Mouse (Mus musculus) neural tube, embryonic 13.5 days (tissue): ENCODE measurements around the gene Srxn1. TPM values are rescaled to one million over a fixed set of nuclear protein-coding genes. Genes with fewer than 3 reads are reported as not detected.

Experiments
- ATAC-seq: fragments of 200-750 bp; cut with Nextera tagmentation; 2 replicates; pipeline ENCODE4 v1.8.0; 2017; ENCODE audit warnings: low read depth, mild to moderate bottlenecking, moderate TSS enrichment, moderate library complexity
- H3K27ac ChIP-seq: fragments of 300-500 bp; sonication (generic); replicated peaks from 2 replicates; pipeline ENCODE4 v1.5.1; 2015; ENCODE audit warnings: moderate library complexity, mild to moderate bottlenecking, inconsistent platforms
- H3K27me3 ChIP-seq: fragments of 300-500 bp; sonication (generic); 2 replicates; pipeline ENCODE4 v1.6.1; 2015; ENCODE audit warnings: mild to moderate bottlenecking, inconsistent platforms
- H3K36me3 ChIP-seq: fragments of 300-500 bp; sonication (generic); 2 replicates; pipeline ENCODE4 v1.6.1; 2015; ENCODE audit warnings: mild to moderate bottlenecking, inconsistent platforms
- H3K4me1 ChIP-seq: fragments of 300-500 bp; sonication (generic); replicated peaks from 2 replicates; pipeline ENCODE4 v1.6.1; 2015; ENCODE audit warnings: inconsistent platforms
- H3K4me2 ChIP-seq: fragments of 300-500 bp; sonication (generic); 2 replicates; pipeline ENCODE4 v1.6.1; 2015; ENCODE audit warnings: inconsistent platforms, mild to moderate bottlenecking, moderate library complexity
- H3K4me3 ChIP-seq: fragments of 300-500 bp; sonication (generic); 2 replicates; pipeline ENCODE4 v1.5.1; 2015; ENCODE audit warnings: mild to moderate bottlenecking, inconsistent platforms
- H3K9ac ChIP-seq: fragments of 300-500 bp; sonication (generic); 2 replicates; pipeline ENCODE4 v1.6.1; 2015; ENCODE audit warnings: moderate library complexity, mild to moderate bottlenecking, inconsistent platforms
- H3K9me3 ChIP-seq: fragments of 300-500 bp; sonication (generic); 2 replicates; pipeline ENCODE4 v1.6.1; 2016; ENCODE audit warnings: inconsistent platforms
- WGBS: fragments of 180-500 bp; shearing (Covaris S2); methylation state at CpG from one replicate; pipeline ENCODE4 v1.1.7; 2015; 5-methylcytosine and 5-hydroxymethylcytosine counted together
- polyA plus RNA-seq: library from polyadenylated mRNA; unstranded; fragments of >200 nt; fragmentation: Nextera tagmentation; extraction: Ambion mirVana; gene quantifications from 2 replicates; pipeline ENCODE4 v1.2.1, GENCODE M21; 2015

Srxn1 gene
- polyA plus RNA-seq, 1 experiment from 2014 or later = 19.0 TPM

- 48% methylated on average over 7 of the region's 7 CpGs for WGBS
- H3K27me3 ChIP-seq = no peaks in the 10 kb centered on the region
- no peak for ATAC-seq
- H3K9me3 ChIP-seq = no peaks in the 10 kb centered on the region
- peaks cover 40% of the 10 kb centered on the region for H3K4me1 ChIP-seq
- no peak overlapping the region for H3K27ac ChIP-seq
- no peak overlapping the region for H3K4me2 ChIP-seq
- peaks cover 10% of the 10 kb centered on the region; the same call in 1 of the 2 replicates for H3K36me3 ChIP-seq
- no peak overlapping the region for H3K9ac ChIP-seq
- no peak overlapping the region for H3K4me3 ChIP-seq
These were observed 3.4 kb downstream of the Srxn1 start for GRCm38 (mm10) chr2:152108702-152109101.

GRCm38 (mm10) chr2:152109386-152109785 is 4.1 kb downstream of the Srxn1 start:
- 82% methylated on average over 5 of the region's 5 CpGs for WGBS
- ATAC-seq = no peak
- Histone ChIP-seq H3K9ac (no peak overlapping the region), H3K36me3 (peaks cover 10% of the 10 kb centered on the region; the same call in 1 of the 2 replicates), H3K9me3 (no peaks in the 10 kb centered on the region), H3K4me2 (no peak overlapping the region), H3K27ac (no peak overlapping the region), H3K4me1 (peaks cover 46% of the 10 kb centered on the region), H3K27me3 (no peaks in the 10 kb centered on the region), H3K4me3 (no peak overlapping the region)

GRCm38 (mm10) chr2:152111311-152111710 is 6.0 kb downstream of the Srxn1 start:
- Histone ChIP-seq H3K36me3 (peaks cover 10% of the 10 kb centered on the region; the same call in 1 of the 2 replicates), H3K27me3 (no peaks in the 10 kb centered on the region; the same call in 1 of the 2 replicates), H3K4me3 (no peak overlapping the region), H3K9ac (no peak overlapping the region), H3K4me1 (peaks cover 50% of the 10 kb centered on the region), H3K4me2 (no peak overlapping the region), H3K27ac (no peak overlapping the region), H3K9me3 (no peaks in the 10 kb centered on the region)
- no peak for ATAC-seq
- WGBS = 70% methylated on average over 2 of the region's 2 CpGs

- 7% methylated on average over 7 of the region's 7 CpGs for WGBS
- peak; percentile 74 for ATAC-seq
These were observed 6.6 kb downstream of the Srxn1 start for GRCm38 (mm10) chr2:152111920-152112319.

GRCm38 (mm10) chr2:152112490-152112889 is 7.2 kb downstream of the Srxn1 start:
- H3K9me3 ChIP-seq = no peaks in the 10 kb centered on the region
- 90% methylated on average over 5 of the region's 5 CpGs for WGBS

More at GRCm38 (mm10) chr2:152111920-152112319, 6.6 kb downstream of the Srxn1 start:
- no peak overlapping the region for H3K9ac ChIP-seq
- H3K27ac ChIP-seq = no peak overlapping the region
- no peak overlapping the region for H3K4me2 ChIP-seq
- no peaks in the 10 kb centered on the region; the same call in 1 of the 2 replicates for H3K27me3 ChIP-seq
- H3K36me3 ChIP-seq = peaks cover 10% of the 10 kb centered on the region; the same call in 1 of the 2 replicates
- H3K9me3 ChIP-seq = no peaks in the 10 kb centered on the region
- H3K4me1 ChIP-seq = peaks cover 45% of the 10 kb centered on the region
- no peak overlapping the region for H3K4me3 ChIP-seq

GRCm38 (mm10) chr2:152112970-152113369 is 7.7 kb downstream of the Srxn1 start:
- Histone ChIP-seq H3K27ac (no peak overlapping the region), H3K4me3 (no peak overlapping the region), H3K27me3 (no peaks in the 10 kb centered on the region; the same call in 1 of the 2 replicates), H3K9ac (no peak overlapping the region), H3K9me3 (no peaks in the 10 kb centered on the region), H3K4me2 (no peak overlapping the region), H3K4me1 (peaks cover 45% of the 10 kb centered on the region), H3K36me3 (0 out of 2 replicates have a peak, but pooled peaks cover 5% of the 10 kb centered on the region)
- ATAC-seq = no peak
- 27% methylated on average over 10 of the region's 10 CpGs for WGBS

More at GRCm38 (mm10) chr2:152112490-152112889, 7.2 kb downstream of the Srxn1 start:
- Histone ChIP-seq H3K4me2 (no peak overlapping the region), H3K4me3 (no peak overlapping the region), H3K27me3 (no peaks in the 10 kb centered on the region; the same call in 1 of the 2 replicates), H3K9ac (no peak overlapping the region), H3K27ac (no peak overlapping the region), H3K36me3 (peaks cover 9% of the 10 kb centered on the region; the same call in 1 of the 2 replicates), H3K4me1 (peaks cover 45% of the 10 kb centered on the region)
- no peak for ATAC-seq

GRCm38 (mm10) chr2:152114057-152114975 is 9.0 kb downstream of the Srxn1 start:
- Histone ChIP-seq H3K36me3 (0 out of 2 replicates have a peak, but pooled peaks cover 5% of the 10 kb centered on the region), H3K9me3 (no peaks in the 10 kb centered on the region), H3K27me3 (no peaks in the 10 kb centered on the region; the same call in 1 of the 2 replicates), H3K27ac (no peak overlapping the region), H3K4me2 (peak overlapping the region; percentile 60), H3K4me3 (peak overlapping the region; percentile 27), H3K4me1 (peaks cover 38% of the 10 kb centered on the region), H3K9ac (peak overlapping the region; percentile 59)
- 8% methylated on average over 36 of the region's 36 CpGs for whole genome bisulfite sequencing
- ATAC-seq = peak; percentile 48

GRCm38 (mm10) chr2:152117694-152118093 is 12.4 kb downstream of the Srxn1 start:
- Histone ChIP-seq H3K4me1 (peaks cover 53% of the 10 kb centered on the region), H3K27ac (no peak overlapping the region), H3K36me3 (no peaks in the 10 kb centered on the region), H3K27me3 (no peaks in the 10 kb centered on the region; the same call in 1 of the 2 replicates), H3K9me3 (no peaks in the 10 kb centered on the region), H3K4me3 (no peak overlapping the region), H3K9ac (no peak overlapping the region), H3K4me2 (no peak overlapping the region)
- no peak for ATAC-seq
- WGBS = 91% methylated on average over 7 of the region's 7 CpGs

- no peaks in the 10 kb centered on the region for H3K36me3 ChIP-seq
- H3K4me2 ChIP-seq = no peak overlapping the region
- H3K27me3 ChIP-seq = no peaks in the 10 kb centered on the region; the same call in 1 of the 2 replicates
- no peaks in the 10 kb centered on the region for H3K9me3 ChIP-seq
- no peak for ATAC-seq
- peaks cover 39% of the 10 kb centered on the region for H3K4me1 ChIP-seq
- no peak overlapping the region for H3K9ac ChIP-seq
- H3K4me3 ChIP-seq = no peak overlapping the region
- WGBS = 54% methylated on average over 6 of the region's 6 CpGs
- H3K27ac ChIP-seq = peak overlapping the region; percentile 23; the same call in 1 of the 2 replicates
These were observed 14.0 kb downstream of the Srxn1 start for GRCm38 (mm10) chr2:152119228-152119865.

- ATAC-seq = no peak
- WGBS = 79% methylated on average over 9 of the region's 9 CpGs
- Histone ChIP-seq H3K4me2 (no peak overlapping the region), H3K9me3 (no peaks in the 10 kb centered on the region), H3K4me3 (no peak overlapping the region), H3K27me3 (no peaks in the 10 kb centered on the region), H3K27ac (no peak overlapping the region), H3K36me3 (no peaks in the 10 kb centered on the region), H3K9ac (no peak overlapping the region), H3K4me1 (peaks cover 21% of the 10 kb centered on the region)
These were observed 17.6 kb downstream of the Srxn1 start for GRCm38 (mm10) chr2:152122896-152123295.

GRCm38 (mm10) chr2:152128597-152128996 is 23.3 kb downstream of the Srxn1 start:
- Histone ChIP-seq H3K27me3 (no peaks in the 10 kb centered on the region), H3K4me1 (peaks cover 12% of the 10 kb centered on the region; the same call in 1 of the 2 replicates), H3K36me3 (no peaks in the 10 kb centered on the region), H3K9me3 (no peaks in the 10 kb centered on the region), H3K4me2 (no peak overlapping the region), H3K27ac (no peak overlapping the region), H3K9ac (no peak overlapping the region), H3K4me3 (no peak overlapping the region)
- no peak for ATAC-seq
- WGBS = 71% methylated on average over 2 of the region's 2 CpGs

GRCm38 (mm10) chr2:152129778-152130177 is 24.5 kb downstream of the Srxn1 start:
- Histone ChIP-seq H3K9ac (no peak overlapping the region), H3K27ac (no peak overlapping the region), H3K4me3 (no peak overlapping the region), H3K36me3 (no peaks in the 10 kb centered on the region), H3K27me3 (no peaks in the 10 kb centered on the region), H3K4me1 (peaks cover 12% of the 10 kb centered on the region; the same call in 1 of the 2 replicates), H3K4me2 (no peak overlapping the region), H3K9me3 (no peaks in the 10 kb centered on the region)
- WGBS = 90% methylated on average over 3 of the region's 3 CpGs
- ATAC-seq = no peak
